ENCODE assay signal across 7 mouse cellular contexts in the genomic region with DNA sequence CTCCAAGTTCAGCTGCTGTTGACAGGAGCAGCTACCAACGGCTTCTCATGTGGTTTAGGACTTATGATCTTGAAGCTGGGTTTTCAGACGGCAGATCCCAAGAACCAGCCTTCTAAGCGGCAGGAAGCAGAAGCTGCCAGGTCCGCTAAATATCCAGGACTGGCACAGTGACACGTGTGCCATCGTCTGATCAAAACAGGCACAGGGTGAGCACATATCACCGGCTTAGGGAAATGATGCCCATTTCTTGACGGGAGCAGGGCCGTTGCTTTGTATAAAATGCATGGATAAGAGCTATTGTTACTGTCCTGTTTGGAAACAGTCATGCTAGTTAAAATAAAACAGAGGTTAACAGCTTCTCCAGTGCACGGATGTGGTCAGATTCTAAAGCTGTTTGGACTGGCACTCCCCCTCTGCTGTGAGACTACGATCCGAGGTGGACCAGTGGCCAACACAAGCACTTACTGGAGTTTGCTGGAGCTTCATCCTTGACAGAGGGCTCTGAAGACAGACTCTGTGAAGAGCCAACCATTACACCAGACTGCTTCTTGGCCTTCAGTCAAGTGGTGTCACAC. TPM values are rescaled to one million over a fixed set of nuclear protein-coding genes. Genes with fewer than 3 reads are reported as not detected.
DNase-seq lines count a peak whose midpoint lies in the region; ATAC-seq and TF ChIP-seq lines count a peak whose summit lies in the region.

No protein-coding gene starts in this region.

- WGBS in hindbrain, embryonic 11.5 days = 46% methylated on average over 12 of the region's 12 CpGs

- peak overlapping the region; percentile 40; the same call in 1 of the 2 replicates for H3K9ac ChIP-seq in hindbrain, embryonic 11.5 days (ENCODE audit: low read depth, low read length)

- DNase-seq in CD4-positive, CD25-positive, alpha-beta regulatory T cell, adult 2 months (ENCODE audit: low read depth, low spot score) = peak; percentile 39
- no peak for DNase-seq in G1E (ENCODE audit: low spot score)
- no peak for DNase-seq in hindbrain, embryonic 11.5 days (ENCODE audit: low spot score)
- DNase-seq in embryo, embryonic 10.5 days (ENCODE audit: low spot score) = no peak
- DNase-seq in spleen, postnatal 36 days (ENCODE audit: low spot score in 2 of 2) = no peak
- no peak for DNase-seq in thymus, adult 18-20 months

- no peak for ATAC-seq in G1E (ENCODE audit: extremely low read depth, insufficient number of reproducible peaks, low FRiP score, poor library complexity, severe bottlenecking)
- ATAC-seq in hindbrain, embryonic 11.5 days (ENCODE audit: low FRiP score) = peak; percentile 15; the same call in 1 of the 2 replicates
- peak; percentile 42 for ATAC-seq in megakaryocyte, adult 5-6 weeks (ENCODE audit: poor library complexity, severe bottlenecking)

- TF ChIP-seq CTCF in G1E (IDR thresholded peaks at IDR 0.05; ENCODE audit: low read depth, low read length) = no peak

- H3K4me1 ChIP-seq in G1E (ENCODE audit: insufficient read depth, low read depth, low read length) = peaks cover 33% of the 10 kb centered on the region
- peaks cover 5% of the 10 kb centered on the region for H3K4me1 ChIP-seq in hindbrain, embryonic 11.5 days (replicated peaks; ENCODE audit: control insufficient read depth, insufficient read depth, low read length)

- no peaks in the 10 kb centered on the region for H3K27me3 ChIP-seq in G1E (ENCODE audit: insufficient read depth, low read length)
- H3K27me3 ChIP-seq in hindbrain, embryonic 11.5 days (ENCODE audit: control insufficient read depth, insufficient read depth, low read length) = no peaks in the 10 kb centered on the region

- no peaks in the 10 kb centered on the region for H3K9me3 ChIP-seq in G1E (replicated peaks)
- no peaks in the 10 kb centered on the region for H3K9me3 ChIP-seq in hindbrain, embryonic 11.5 days (ENCODE audit: control insufficient read depth, low read length)

- peaks cover 26% of the 10 kb centered on the region for H3K36me3 ChIP-seq in G1E (replicated peaks)
- H3K36me3 ChIP-seq in hindbrain, embryonic 11.5 days (ENCODE audit: control insufficient read depth, insufficient read depth, low read length) = peaks cover 3% of the 10 kb centered on the region; the same call in 1 of the 2 replicates

- H3K4me3 ChIP-seq in G1E (ENCODE audit: low read depth, low read length) = peak overlapping the region; percentile 64; the same call in 1 of the 2 replicates
- peak overlapping the region; percentile 30; the same call in 1 of the 2 replicates for H3K4me3 ChIP-seq in hindbrain, embryonic 11.5 days (ENCODE audit: low read depth, low read length)

- peak overlapping the region; percentile 50 for H3K4me2 ChIP-seq in hindbrain, embryonic 11.5 days (replicated peaks; ENCODE audit: low read depth, low read length)

- H3K27ac ChIP-seq in hindbrain, embryonic 11.5 days (ENCODE audit: low read depth, low read length) = no peak overlapping the region

RNA-seq across cellular contexts. Expression of a gene that starts 17.6 kb away (rescaled TPM):
- 141 and 182 TPM in 2 replicates for total RNA-seq in G1E (2014; fragmentation: Nextera tagmentation)
- total RNA-seq in G1E (2017) = 238 and 252 TPM in 2 replicates
- polyA plus RNA-seq in G1E (2012) = 24.6 and 32.9 TPM in 2 replicates
- 327 and 331 TPM in 2 replicates for polyA plus RNA-seq in hindbrain, embryonic 11.5 days (2014; fragmentation: Nextera tagmentation; extraction: Ambion mirVana)
- 206 and 233 TPM in 2 replicates for total RNA-seq in megakaryocyte, adult 5-6 weeks (2015)
- 147 and 173 TPM in 2 replicates for total RNA-seq in megakaryocyte, adult 5-6 weeks (2017)

RNA-seq across cellular contexts. Expression of a gene that starts 38.5 kb away (rescaled TPM):
- 257 and 272 TPM in 2 replicates for total RNA-seq in G1E (2014; fragmentation: Nextera tagmentation)
- 454 and 597 TPM in 2 replicates for total RNA-seq in G1E (2017)
- 99.8 and 105 TPM in 2 replicates for polyA plus RNA-seq in G1E (2012)
- 669 and 690 TPM in 2 replicates for polyA plus RNA-seq in hindbrain, embryonic 11.5 days (2014; fragmentation: Nextera tagmentation; extraction: Ambion mirVana)
- 1,043 and 1,097 TPM in 2 replicates for total RNA-seq in megakaryocyte, adult 5-6 weeks (2015)
- total RNA-seq in megakaryocyte, adult 5-6 weeks (2017) = 2,083 and 2,603 TPM in 2 replicates
